Mouse (Mus musculus) heart, adult 9 months (tissue): Measurements from ENCODE around the gene Gm21093.
"Not testable (repeated sequence)": the region's sequence is repeated elsewhere in the genome, so short reads cannot be mapped to it uniquely, and the experiment has no call there.

Experiments used
- DNase-seq, 2 experiments: peaks; one replicate each; pipeline ENCODE4 v3.0.0; 2022; ENCODE audit warnings: low spot score in 2 of 2

Gm21093 gene

DNA sequence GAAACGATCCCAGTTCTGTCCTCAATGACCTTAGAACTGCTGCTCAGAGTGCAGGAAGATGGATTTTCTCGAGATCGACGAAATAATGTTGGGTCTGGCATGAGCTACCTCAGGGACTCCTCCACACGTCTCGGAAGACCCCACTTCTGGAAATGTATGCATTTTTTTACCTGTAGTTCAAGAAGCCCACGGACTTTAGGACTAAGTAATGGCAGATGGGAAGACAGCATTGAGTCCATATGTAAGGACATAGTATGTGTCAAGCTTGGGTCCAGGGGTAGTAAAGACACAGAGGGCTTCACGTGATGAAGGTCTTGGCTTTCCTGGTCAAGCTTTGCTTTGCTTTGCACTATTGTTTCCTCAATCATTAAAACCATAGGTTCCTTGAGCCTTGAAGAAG lies at the start of gene Gm21093:
TSS of gene Gm21093 (minus strand) at position 101 of the 400 bp plus-strand sequence.
- DNase-seq = not testable (repeated sequence)
